Mouse (Mus musculus): ENCODE measurements around the gene Surf2. TPM values are rescaled to one million over a fixed set of nuclear protein-coding genes. Genes with fewer than 3 reads are reported as not detected.
A peak's percentile ranks its signal among the peaks of the same experiment; 100 is the strongest.

Surf2 gene
- polyA plus RNA-seq, 1 experiment, result 33.8 TPM

DNA sequence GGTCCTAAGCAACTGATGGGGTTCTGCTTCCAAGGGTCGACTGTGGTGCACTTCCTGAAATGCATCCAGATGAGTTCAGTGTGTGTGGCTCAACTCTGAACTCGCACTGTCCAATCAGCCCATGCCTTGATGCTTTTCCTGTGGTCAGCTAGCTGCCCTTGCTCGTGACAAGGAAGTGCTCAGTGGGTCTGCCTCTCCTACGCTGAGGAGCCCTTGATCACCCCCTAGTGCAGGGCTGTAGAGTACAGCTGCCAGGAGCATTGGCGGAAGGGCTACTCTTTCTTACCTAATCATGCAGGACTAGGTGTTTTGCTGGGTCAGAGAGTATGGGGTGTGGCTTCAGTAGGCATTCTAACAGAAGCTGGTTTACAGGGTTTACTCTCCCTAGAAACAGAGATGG, 25.4 kb downstream of the Surf2 start:
- DNase-seq, result no peak
- no peak overlapping the region for H3K27ac ChIP-seq (ENCODE audit: control insufficient read depth, insufficient read depth, low read length)
- no peaks in the 10 kb centered on the region for H3K36me3 ChIP-seq (ENCODE audit: control insufficient read depth, insufficient read depth, low read length)
- TF ChIP-seq CTCF (IDR thresholded peaks at IDR 0.05; ENCODE audit: borderline replicate concordance, control insufficient read depth, extremely low read depth, insufficient read depth, low read length, poor library complexity) (0 out of 2 replicates have a peak, but pooled peaks have one; percentile 16), POLR2A (IDR thresholded peaks at IDR 0.05; ENCODE audit: control insufficient read depth, extremely low read depth, insufficient read depth, low read length, poor library complexity) (no peak)
- H3K27me3 ChIP-seq (ENCODE audit: control insufficient read depth, insufficient read depth, low read length), result no peaks in the 10 kb centered on the region
- H3K4me3 ChIP-seq (ENCODE audit: control insufficient read depth, insufficient read depth, low read length), result no peak overlapping the region
- WGBS, result 48% methylated on average over 5 of the region's 5 CpGs
- peaks cover 3% of the 10 kb centered on the region for H3K4me1 ChIP-seq (replicated peaks; ENCODE audit: control insufficient read depth, insufficient read depth, low read length)

DNA sequence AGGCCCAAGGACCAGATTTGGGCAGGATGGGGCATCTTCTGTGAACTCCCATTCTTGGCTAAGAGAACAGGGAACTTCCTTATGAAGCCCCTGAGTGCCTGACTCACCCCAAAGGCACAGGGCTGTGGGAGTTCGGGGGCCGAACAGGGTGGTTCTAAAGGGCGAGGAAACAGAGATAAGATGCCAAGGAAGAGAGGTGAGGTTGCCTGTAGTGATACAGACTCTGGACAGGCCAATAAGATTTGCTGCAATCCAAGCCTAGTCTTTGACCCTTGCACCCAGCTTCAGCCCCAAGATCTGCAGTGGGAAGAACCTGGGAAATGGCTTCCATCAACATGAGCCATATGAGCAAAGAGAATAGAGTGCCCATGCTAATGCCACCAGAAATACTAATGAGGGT, 27.1 kb downstream of the Surf2 start:
- 96% methylated on average over 3 of the region's 3 CpGs for WGBS
- Histone ChIP-seq H3K4me1 (replicated peaks; ENCODE audit: control insufficient read depth, insufficient read depth, low read length) (no peaks in the 10 kb centered on the region), H3K4me3 (ENCODE audit: control insufficient read depth, insufficient read depth, low read length) (no peak overlapping the region), H3K36me3 (ENCODE audit: control insufficient read depth, insufficient read depth, low read length) (no peaks in the 10 kb centered on the region), H3K27ac (ENCODE audit: control insufficient read depth, insufficient read depth, low read length) (no peak overlapping the region), H3K27me3 (ENCODE audit: control insufficient read depth, insufficient read depth, low read length) (no peaks in the 10 kb centered on the region)
- no peak for TF ChIP-seq CTCF (IDR thresholded peaks at IDR 0.05; ENCODE audit: borderline replicate concordance, control insufficient read depth, extremely low read depth, insufficient read depth, low read length, poor library complexity)
- TF ChIP-seq POLR2A (IDR thresholded peaks at IDR 0.05; ENCODE audit: control insufficient read depth, extremely low read depth, insufficient read depth, low read length, poor library complexity), result no peak
- DNase-seq, result no peak

DNA sequence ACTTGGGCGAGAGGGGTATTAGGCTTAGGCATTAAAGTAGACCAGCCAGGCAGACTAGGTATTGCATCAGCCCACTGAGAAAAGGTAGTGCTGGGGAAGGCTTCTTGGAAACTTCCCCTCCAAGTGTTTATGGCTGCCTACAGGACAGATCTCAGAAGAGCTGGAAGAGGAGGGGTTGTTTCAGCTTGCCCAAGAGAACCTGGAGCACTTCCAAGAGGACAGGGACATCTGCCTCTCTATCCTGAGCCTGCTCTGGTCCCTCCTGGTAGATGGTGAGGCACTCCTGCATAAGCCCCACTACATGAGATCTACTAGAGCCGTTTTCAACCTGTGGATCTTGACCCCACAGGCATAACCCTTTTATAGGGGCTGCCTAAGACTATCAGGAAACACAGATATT, 34.2 kb downstream of the Surf2 start:
- WGBS, result 97% methylated on average over 2 of the region's 2 CpGs
- no peak overlapping the region for H3K27ac ChIP-seq (ENCODE audit: control insufficient read depth, insufficient read depth, low read length)
- TF ChIP-seq POLR2A (IDR thresholded peaks at IDR 0.05; ENCODE audit: control insufficient read depth, extremely low read depth, insufficient read depth, low read length, poor library complexity) (no peak), CTCF (IDR thresholded peaks at IDR 0.05; ENCODE audit: borderline replicate concordance, control insufficient read depth, extremely low read depth, insufficient read depth, low read length, poor library complexity) (no peak)
- no peaks in the 10 kb centered on the region for H3K27me3 ChIP-seq (ENCODE audit: control insufficient read depth, insufficient read depth, low read length)
- peaks cover 2% of the 10 kb centered on the region; the same call in 1 of the 2 replicates for H3K4me1 ChIP-seq (replicated peaks; ENCODE audit: control insufficient read depth, insufficient read depth, low read length)
- no peak overlapping the region for H3K4me3 ChIP-seq (ENCODE audit: control insufficient read depth, insufficient read depth, low read length)
- H3K36me3 ChIP-seq (ENCODE audit: control insufficient read depth, insufficient read depth, low read length), result peaks cover 25% of the 10 kb centered on the region
- no peak for DNase-seq

DNA sequence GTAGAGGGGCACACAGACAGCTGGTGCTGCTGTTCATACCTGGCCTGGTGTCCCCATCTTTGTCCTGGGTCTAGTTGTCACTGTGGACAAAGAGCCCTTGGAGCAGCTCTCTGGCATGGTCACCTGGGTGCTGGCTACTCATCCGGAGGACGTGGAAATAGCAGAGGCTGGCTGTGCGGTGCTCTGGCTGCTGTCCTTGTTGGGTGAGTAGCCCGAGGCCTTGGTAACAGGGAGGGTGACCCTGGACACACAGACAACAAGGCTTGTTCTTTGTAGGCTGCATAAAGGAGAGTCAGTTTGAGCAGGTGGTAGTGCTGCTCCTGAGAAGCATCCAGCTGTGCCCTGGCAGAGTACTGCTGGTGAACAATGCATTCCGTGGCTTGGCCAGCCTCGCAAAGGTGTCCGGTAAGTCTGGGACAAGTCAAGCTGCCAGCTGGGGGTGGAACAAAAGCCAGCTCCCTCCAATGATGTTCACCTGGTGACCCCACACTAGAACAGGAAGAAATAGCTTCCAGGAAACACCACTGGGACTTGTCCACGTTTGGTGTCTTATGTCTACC, 35.3 kb downstream of the Surf2 start:
- WGBS, result 95% methylated on average over 8 of the region's 8 CpGs
- Histone ChIP-seq H3K4me1 (replicated peaks; ENCODE audit: control insufficient read depth, insufficient read depth, low read length) (peaks cover 2% of the 10 kb centered on the region; the same call in 1 of the 2 replicates), H3K27ac (ENCODE audit: control insufficient read depth, insufficient read depth, low read length) (no peak overlapping the region), H3K4me3 (ENCODE audit: control insufficient read depth, insufficient read depth, low read length) (no peak overlapping the region), H3K27me3 (ENCODE audit: control insufficient read depth, insufficient read depth, low read length) (no peaks in the 10 kb centered on the region), H3K36me3 (ENCODE audit: control insufficient read depth, insufficient read depth, low read length) (peaks cover 35% of the 10 kb centered on the region)
- DNase-seq, result no peak
- TF ChIP-seq POLR2A (IDR thresholded peaks at IDR 0.05; ENCODE audit: control insufficient read depth, extremely low read depth, insufficient read depth, low read length, poor library complexity) (no peak), CTCF (IDR thresholded peaks at IDR 0.05; ENCODE audit: borderline replicate concordance, control insufficient read depth, extremely low read depth, insufficient read depth, low read length, poor library complexity) (no peak)

DNA sequence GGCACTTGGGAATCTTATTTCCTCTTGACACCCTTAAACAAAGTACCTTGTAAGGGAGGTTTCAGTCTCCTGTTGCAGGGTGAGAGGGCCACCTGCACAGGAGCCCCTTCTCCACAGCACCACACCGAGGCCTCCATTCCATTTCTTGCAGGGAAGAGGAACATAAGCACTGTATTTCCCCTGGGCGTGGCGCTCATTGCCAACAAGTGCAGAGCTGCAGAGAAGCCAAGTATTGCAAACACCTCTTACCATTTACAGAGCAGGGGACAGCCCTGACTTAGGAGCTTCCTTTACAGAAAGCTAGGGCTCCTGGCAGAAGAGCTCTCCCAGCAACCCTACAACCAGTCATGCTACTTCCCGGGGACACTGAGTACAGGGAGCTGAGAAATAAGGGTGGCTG, 36.0 kb downstream of the Surf2 start:
- peaks cover 43% of the 10 kb centered on the region for H3K36me3 ChIP-seq (ENCODE audit: control insufficient read depth, insufficient read depth, low read length)
- no peaks in the 10 kb centered on the region for H3K27me3 ChIP-seq (ENCODE audit: control insufficient read depth, insufficient read depth, low read length)
- H3K4me1 ChIP-seq (replicated peaks; ENCODE audit: control insufficient read depth, insufficient read depth, low read length), result peaks cover 2% of the 10 kb centered on the region; the same call in 1 of the 2 replicates
- TF ChIP-seq CTCF (IDR thresholded peaks at IDR 0.05; ENCODE audit: borderline replicate concordance, control insufficient read depth, extremely low read depth, insufficient read depth, low read length, poor library complexity) (no peak), POLR2A (IDR thresholded peaks at IDR 0.05; ENCODE audit: control insufficient read depth, extremely low read depth, insufficient read depth, low read length, poor library complexity) (no peak)
- WGBS, result 95% methylated on average over 4 of the region's 4 CpGs
- no peak overlapping the region for H3K4me3 ChIP-seq (ENCODE audit: control insufficient read depth, insufficient read depth, low read length)
- H3K27ac ChIP-seq (ENCODE audit: control insufficient read depth, insufficient read depth, low read length), result no peak overlapping the region
- DNase-seq, result no peak

DNA sequence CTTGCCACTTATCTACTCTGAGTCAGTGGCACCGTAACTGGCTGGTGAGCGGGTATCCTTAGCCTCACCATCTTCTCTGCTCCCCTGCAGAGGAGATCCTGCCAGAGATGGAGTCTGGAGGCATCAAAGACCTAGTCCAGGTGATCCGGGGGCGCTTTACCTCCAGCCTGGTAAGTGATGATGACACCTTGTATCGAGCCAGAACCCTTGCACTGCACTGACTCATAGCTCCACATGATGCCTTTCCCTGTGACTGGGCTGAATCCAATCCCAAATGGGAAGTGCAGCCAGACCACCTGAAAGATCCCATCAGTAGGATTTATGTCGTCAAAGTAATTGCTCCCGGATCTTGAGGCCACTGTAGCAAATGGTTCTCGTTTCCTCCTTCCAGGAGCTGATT, 36.7 kb downstream of the Surf2 start:
- no peak for DNase-seq
- no peak overlapping the region for H3K4me3 ChIP-seq (ENCODE audit: control insufficient read depth, insufficient read depth, low read length)
- peaks cover 49% of the 10 kb centered on the region for H3K36me3 ChIP-seq (ENCODE audit: control insufficient read depth, insufficient read depth, low read length)
- 97% methylated on average over 8 of the region's 8 CpGs for WGBS
- H3K27ac ChIP-seq (ENCODE audit: control insufficient read depth, insufficient read depth, low read length), result no peak overlapping the region
- TF ChIP-seq POLR2A (IDR thresholded peaks at IDR 0.05; ENCODE audit: control insufficient read depth, extremely low read depth, insufficient read depth, low read length, poor library complexity), result no peak
- peaks cover 2% of the 10 kb centered on the region; the same call in 1 of the 2 replicates for H3K4me1 ChIP-seq (replicated peaks; ENCODE audit: control insufficient read depth, insufficient read depth, low read length)
- H3K27me3 ChIP-seq (ENCODE audit: control insufficient read depth, insufficient read depth, low read length), result no peaks in the 10 kb centered on the region
